Mouse (Mus musculus) thymus, postnatal 10 days (tissue): ENCODE measurements around the gene Mtmr3.

Source experiments
- DNase-seq, 2 experiments: peaks; one replicate each; pipeline ENCODE4 v3.0.0; 2021; ENCODE audit warnings: low spot score in 2 of 2

Mtmr3 gene

GRCm38 (mm10) chr11:4594608-4595500 is at the start of gene Mtmr3:
Mtmr3 (minus strand) TSS chr11:4594863.
- DNase-seq, result peak; percentile 94 to 97

- no peak for DNase-seq
Measured at GRCm38 (mm10) chr11:4643722-4644121, 49.1 kb upstream of the Mtmr3 start.

- no peak for DNase-seq
Measured at GRCm38 (mm10) chr11:4641185-4641584, 46.5 kb upstream of the Mtmr3 start.

- DNase-seq, result no peak
Measured at GRCm38 (mm10) chr11:4638261-4638660, 43.6 kb upstream of the Mtmr3 start.

- peak; percentile 82 to 92 for DNase-seq
Measured at GRCm38 (mm10) chr11:4637534-4638234, 43.0 kb upstream of the Mtmr3 start, which contains the start of gene Ascc2. Ascc2 (plus strand) TSS chr11:4637747.

DNA sequence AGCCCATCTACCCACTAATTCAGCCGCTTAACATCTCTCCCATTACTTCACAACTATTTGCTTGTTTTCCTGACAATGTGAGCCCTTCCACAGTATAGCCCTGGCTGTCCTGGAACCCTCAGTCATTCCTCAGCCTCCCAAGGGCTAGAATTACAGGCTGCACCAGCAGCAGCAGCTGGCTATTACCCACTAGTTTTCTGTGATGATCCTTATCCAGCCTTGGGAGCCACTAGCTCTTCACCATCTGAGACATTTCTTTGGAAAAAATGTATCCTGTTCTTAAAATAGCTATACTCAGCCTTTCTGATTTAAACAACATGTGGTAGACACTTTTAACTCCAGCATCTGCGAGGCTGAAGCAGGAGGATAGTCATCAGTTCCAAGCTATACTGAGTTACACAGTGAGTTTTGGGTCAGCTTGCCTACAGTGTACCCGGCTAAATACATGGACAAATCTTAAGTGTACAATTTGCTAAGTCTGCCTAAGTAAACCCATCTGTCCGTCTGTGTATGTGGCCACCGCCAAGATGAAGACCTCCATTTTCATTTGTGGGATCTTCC is 42.2 kb upstream of the Mtmr3 start:
- DNase-seq, result no peak

GRCm38 (mm10) chr11:4634395-4634794 is 39.7 kb upstream of the Mtmr3 start:
- DNase-seq, result no peak

DNA sequence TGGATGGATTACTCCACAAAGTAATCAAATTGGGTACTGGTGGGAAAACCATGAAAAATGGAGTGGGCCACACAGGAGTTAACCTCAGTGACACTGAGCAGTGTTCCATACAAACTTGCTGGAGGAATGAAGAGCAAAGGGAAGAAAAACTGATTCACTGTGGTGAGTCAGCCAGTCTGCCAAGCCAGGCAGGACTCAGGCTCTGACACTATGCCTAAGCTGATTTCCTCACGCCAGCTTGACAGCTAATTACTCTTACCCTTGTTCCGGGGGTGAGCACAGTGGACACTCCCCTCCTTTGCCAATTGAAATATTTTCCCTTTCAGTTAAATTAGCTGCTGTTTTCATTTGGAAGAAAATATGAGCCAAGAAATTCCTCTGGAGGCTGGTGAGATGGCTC is 38.8 kb upstream of the Mtmr3 start:
- DNase-seq, result no peak

DNA sequence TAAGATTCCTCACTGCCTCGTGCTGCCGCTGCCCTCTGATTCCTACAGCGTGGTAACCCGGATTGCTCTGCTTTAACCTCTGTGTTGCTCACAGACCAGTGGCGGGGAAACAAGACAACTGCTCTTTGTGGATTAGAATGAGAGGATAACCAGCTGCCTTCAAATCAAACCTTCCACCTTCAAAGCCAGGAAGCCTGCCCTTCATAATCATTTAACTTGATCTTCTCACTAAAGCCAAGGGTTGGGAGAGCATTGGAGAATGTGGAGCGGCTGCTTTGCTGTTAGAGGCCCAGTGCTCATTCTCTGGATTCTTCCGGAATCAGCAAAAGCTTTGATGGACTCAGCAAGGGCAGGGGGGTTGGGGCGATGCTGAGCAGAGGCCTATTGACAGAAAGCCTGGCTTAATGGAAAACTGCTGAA is 35.2 kb upstream of the Mtmr3 start:
- no peak for DNase-seq

GRCm38 (mm10) chr11:4627636-4628035 is 33.0 kb upstream of the Mtmr3 start:
- no peak for DNase-seq

GRCm38 (mm10) chr11:4625931-4626330 is 31.3 kb upstream of the Mtmr3 start:
- no peak for DNase-seq

DNA sequence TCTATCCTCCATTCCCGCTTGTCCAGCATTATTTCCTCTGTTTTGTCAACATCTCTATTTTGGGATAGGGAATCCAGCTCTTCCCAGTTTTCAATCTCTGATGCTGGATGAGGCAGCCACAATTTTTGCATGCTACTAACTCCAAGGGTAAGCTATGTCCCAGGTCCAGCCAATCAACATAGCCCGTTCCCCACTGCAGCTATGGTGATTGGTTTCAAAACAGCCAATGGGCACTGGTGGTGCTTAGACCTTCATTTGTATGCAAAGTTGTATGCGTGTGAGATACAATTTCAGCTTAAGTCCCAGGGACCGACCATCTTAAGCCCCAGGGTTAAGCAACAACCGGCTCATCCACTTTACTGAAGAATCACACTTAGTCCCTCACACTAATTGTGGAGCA is 28.3 kb upstream of the Mtmr3 start:
- DNase-seq, result no peak

GRCm38 (mm10) chr11:4622442-4622986 is 27.9 kb upstream of the Mtmr3 start:
- DNase-seq, result no peak

DNA sequence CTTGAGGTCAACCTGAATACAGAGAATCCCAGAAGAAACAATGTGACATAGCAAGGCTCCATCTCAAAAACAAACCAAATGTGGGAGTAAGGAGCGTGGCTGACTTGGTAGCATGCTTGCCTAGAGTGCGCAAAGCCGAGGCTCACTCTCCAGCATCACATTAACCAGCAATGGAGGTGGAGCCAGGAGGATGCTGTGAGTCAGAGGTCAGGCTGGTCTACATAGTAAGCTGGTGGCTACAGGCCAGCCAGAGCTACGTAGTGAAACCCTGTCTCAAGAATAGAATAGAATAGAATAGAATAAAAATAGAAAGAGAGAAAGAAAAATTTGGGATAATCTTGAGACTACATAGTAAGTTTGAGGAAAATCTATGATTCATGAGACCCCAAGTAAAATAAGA is 27.2 kb upstream of the Mtmr3 start:
- DNase-seq, result no peak

DNA sequence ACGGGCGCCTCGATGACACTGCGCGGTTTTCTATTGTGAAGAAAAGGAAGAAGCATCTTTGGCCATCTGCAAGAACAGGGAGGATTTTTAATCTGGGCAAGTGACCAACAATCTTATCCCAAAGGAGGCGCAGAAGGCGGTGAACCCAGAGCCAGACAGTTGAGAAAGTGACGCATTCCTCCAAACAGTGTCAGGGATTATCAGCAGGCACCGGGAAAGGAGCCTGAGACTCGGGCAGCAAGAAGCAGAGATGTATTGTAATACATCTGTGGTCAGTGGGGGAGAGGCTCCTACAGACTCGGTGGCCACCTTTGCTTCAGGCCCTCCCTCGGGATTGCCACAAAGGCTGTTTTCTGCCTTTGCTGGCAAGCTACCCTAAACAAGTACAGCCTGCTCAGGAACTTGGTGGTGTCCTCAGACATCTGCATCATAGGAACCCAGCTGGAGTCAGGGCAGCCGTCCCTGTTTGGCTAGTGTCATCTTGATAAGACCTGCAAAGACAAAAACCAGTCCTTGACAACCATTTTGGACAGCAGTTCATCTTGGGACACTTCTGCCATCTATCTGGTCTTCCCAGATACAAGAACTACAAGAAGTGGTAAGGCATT is 25.9 kb upstream of the Mtmr3 start:
- DNase-seq, result no peak

DNA sequence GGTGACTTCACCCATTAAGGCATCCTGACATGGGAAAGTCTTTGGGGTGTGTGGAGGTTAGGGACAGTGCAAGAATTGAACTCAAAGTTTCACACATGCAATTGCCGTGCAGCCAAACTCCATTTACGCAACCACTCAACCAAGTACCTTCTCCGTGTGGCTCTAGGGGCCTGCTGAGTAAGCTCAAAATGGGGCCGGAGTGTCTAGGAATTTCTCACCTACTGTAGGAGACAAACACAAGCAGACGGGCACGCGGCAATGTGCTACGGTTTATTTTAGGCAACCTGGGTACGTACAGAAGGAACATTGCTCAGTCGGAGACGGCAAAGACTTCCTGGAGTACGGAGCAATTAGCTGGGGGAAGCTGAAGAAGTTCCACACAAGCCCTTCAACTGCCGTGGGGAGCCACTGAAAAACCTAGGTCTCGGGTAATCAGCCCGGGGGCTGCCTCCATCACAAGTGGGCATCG is 25.4 kb upstream of the Mtmr3 start, which contains the start of gene Gm11032:
TSS of gene Gm11032 (plus strand) at position 51 of the 469 bp plus-strand sequence.
- DNase-seq, result no peak

DNA sequence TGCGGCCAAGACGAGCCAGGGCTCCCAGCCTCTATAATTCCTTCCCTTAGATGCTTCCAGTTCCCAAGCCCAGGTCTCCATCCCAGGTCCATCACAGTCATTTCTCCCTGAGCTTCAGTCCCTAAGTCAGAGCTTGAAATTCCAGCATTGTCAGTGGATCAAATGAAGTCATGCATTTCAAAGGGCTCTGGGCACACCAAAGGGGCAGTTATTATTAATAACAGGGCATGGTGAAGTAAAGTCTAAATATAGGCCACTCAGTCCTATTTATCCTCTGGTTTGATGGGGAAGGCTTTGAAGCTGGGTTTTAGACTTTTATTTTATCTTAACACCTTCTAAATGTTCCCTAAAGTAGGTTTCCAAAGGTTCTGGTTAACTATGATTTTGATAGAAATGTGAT is 17.2 kb upstream of the Mtmr3 start:
- no peak for DNase-seq

DNA sequence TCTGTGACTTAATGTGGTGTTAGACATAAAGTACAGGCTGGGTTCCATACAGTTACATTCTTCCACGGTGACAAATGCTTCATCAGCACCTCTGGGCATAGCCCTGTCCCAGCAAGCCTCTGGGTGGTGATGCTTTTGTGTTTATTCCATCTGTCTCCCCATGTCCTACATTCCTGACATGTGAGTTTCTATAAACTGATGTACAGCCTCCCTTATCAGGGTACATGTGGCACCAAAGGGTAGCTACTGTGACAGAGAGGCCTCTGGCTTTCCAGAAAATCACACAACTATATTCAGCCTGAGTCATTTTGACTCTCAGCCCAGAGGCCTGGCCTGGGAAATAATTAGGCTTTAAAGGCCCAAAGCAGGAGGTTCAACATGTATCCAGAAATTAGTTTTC is 11.9 kb upstream of the Mtmr3 start:
- no peak for DNase-seq

DNA sequence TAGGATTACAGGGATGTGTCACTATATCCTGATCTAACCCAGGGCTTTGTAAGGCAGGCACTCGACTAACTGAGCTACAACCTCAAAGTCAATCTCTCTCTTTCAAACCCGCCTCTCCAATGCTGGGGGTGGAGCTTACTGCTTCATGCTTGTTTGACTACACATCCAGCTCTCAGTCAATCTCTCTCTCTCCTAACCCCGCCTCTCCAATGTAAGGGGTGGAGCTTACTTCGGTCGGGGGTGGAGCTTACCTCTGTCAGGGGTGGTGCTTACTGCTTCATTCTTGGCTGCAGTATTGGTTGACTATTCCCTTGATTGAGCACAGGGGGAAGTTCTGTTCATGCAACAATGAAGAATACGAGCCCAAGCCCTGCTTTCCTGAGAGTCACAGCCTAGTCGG is 10.8 kb upstream of the Mtmr3 start:
- no peak for DNase-seq

GRCm38 (mm10) chr11:4604441-4604840 is 9.8 kb upstream of the Mtmr3 start:
- no peak for DNase-seq

DNA sequence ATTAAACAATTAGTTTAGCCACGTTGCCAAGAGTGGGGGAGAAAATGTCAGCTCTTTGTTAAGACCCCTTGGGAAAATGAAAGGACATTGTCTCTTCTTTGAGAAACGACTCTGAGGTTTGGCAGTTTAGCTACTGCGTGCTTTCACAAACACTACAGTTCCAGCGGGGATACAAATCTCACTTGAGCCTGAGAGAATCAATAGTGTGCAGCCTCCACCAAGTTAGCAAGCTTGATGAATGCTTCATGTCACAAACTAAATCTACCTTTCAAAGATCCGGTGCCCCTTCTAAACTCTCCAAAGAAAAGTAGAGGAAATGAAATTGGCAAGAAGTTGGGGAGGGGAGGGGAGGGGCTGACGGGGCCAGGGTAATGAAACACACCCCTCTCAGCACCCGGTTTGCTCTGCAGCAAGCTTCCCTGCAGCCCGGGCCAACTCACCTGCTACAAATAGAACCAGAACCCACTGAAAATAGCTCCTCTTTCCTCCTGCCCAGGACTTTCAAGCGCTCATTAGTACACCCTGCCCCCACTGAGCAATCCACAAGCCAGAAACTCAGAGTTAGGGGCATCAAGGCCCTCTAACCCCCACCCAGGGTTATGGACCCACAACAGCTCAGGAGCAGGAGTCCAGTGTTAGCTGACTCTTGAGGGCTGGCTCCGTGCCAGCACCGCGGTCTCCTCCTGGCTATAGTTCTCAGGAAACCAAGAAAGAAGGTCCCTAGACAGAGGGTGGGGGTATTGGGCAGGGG is 8.2 kb upstream of the Mtmr3 start:
- peak in 1 of 2 experiments; percentile 16 for DNase-seq
